Mouse (Mus musculus): ENCODE results near the gene Npr2. TPM values are rescaled to one million over a fixed set of nuclear protein-coding genes. Genes with fewer than 3 reads are reported as not detected.

The Npr2 gene
- polyA plus RNA-seq (2014; fragmentation: Illumina TruSeq; extraction: RNeasy Lipid Tissue Mini Kit (QIAGEN cat#74804); ENCODE audit: insufficient read depth, low read depth, low replicate concordance), result 36.3 TPM

DNA sequence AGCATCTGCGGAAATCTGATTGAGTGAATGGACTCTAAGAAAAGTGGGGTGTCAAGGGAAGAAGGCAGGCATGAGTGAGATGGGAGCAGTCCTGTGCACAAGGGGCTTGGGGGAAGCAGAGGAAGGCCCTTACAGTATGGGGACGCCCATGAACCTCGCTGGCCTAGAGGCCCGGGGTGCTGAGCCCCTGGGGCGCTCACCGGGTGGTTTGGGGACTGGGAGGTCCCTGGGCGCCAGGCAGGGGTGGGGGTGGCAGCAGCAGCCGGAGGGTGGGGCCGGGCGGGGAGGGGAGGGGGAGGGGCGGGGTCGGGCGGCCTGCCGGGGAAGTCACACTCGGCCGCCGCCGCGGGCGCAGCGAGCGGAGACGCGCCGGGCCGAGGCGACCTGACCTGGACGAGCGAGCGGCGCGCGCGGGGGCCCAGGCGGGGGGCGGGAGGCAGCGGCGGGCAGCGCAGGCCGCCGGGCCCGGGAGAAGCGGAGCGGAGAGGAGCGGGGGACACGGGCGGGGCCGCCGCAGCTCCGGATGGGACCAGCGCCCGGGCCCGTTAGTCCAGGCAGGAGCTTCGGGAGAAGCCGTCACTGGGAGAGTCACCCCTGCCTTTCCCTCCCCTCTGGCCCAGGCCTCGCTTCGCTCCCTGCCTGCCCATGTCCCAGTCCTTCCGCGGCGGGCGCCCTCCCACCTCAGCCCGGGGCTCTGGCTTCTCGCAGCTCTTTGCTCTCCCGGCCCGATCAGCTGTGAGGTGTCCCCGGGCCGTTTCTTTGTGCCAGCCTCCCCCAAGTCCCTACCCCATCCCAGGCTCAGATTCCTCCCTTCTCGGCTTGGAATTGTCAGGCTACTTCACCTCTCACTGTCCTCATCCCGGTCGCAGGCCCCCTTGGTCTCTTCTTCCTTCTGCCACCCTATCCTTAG, at the start of gene Npr2:
Npr2 (plus strand) TSS at position 890 of the 910 bp plus-strand sequence.

DNA sequence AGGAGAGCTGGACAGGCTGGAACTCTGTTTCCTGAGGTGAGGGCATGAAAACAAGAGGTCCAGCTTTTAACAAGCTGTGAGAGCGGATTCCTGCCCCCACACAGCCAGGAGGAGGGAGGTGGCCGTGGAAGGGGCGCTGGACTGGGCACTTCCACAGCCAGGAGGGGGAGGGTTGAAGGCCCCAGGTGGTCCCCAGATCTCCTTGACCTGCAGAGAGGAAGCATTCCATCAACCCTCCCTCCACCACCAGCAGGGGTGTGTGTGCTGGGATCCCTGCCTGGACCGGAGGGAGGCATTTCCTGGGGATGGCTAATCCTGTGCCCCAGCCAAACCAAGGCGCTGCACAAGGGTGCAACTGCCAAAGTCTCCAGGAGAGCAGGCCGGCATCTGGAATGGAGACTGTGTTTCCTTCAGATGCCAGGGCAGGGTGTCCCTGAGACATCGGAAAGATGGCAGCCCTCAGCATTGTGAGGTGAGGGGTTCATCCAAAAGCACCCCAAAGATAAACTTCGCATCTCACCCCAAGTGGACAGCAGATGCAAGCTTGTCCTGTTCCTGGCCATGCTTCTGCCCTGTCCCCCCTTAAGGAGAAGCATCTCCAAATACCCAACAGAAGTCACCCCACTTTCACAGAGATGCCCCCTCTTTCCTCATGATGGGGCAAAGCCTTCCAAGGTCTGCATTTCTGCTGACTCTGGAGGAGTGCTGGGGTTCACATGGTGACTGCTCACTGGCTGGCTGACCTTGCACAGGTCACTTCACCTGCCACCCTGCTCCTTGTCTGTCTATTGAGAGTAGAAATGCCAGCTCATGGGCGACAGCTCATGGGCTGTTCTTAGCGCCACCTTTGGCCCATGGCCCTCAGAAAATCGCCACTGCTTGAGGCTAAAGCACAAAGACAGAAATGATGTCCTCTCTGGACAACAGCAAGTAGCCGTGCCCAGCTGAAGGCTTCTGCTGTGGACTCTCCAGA, 47.0 kb upstream of the Npr2 start, which contains the start of gene Msmp:
Msmp (minus strand) TSS at position 51 of the 973 bp plus-strand sequence.

DNA sequence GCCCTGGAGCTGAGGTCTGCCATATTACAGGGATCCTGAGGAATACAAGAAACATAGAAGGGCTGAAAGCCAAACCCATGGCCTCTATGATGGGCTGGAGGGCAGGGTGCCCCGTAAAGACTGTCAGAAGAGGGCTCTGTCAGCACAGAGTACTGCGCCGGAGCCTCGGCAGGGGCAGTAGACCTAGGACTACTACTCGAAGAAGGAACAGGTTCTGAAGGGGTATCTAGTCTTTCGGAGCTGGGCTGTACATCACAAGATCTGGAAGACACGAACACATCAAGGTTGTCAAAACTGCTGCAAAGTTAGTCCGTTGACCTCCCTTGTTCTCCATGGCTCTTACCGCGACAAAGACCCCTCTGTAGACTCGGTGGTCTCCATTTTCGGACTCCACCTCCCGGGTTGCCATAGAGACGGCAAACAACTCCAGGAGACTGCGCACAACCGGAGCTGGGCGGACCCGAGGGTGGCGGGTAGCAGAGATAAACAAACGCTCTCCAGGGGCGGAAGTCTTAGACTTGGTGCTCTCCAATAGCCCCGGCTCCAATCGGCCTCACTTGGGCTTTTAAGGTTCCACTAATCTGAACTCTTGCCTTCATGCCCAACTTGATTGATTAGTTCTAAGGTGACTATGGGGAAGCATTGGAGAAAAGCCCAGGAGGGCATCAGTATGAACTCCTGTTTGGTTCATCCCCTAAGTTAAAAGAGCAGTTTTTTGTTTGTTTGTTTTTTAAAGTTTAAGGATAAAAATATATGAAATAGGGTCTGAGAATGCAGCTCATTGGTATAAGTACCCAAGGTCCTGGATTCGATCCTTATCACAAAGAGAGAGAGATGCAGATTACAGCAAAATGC, 21.7 kb downstream of the Npr2 start, which contains the start of gene Spag8:
Spag8 (minus strand) TSS at position 434 of the 855 bp plus-strand sequence.

DNA sequence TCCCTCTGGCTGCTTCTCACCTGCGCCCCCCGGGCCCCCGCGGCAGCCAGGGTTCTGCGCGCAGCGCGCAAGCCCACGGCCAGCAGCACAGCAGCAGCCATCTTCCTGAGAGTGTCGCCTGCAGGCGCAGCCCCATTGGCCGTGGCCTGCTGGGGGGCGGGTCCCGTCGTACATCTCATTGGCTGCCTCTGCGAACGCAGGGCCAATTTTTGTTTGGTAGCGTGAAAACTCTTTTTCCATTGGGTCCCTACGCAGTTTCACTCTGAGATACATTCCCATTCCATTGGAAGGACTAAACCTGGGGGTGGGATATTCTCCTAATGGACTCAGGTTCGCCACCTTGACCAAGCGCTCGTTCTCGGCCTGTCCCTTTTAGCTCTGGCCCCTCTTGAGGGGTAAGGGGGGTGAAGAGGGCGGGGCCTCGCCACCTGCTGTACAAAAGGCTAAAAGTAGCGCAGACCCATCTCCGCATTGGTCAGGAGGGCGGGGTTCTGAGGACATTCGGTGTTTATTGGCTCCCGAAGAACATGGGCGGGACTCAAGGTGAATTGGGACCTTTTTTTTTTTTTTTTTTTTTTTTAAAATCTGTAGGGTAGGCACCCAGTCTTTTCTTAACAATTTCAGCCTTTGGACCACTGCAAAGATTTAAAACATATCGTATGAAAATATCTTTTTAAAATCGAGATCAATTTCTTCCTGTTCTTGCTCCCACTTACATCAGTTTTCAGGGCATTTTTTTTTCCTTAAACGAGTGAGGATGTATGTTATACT, 24.8 kb downstream of the Npr2 start, which contains the start of gene Hint2:
Hint2 (minus strand) TSS at position 128 of the 771 bp plus-strand sequence.

DNA sequence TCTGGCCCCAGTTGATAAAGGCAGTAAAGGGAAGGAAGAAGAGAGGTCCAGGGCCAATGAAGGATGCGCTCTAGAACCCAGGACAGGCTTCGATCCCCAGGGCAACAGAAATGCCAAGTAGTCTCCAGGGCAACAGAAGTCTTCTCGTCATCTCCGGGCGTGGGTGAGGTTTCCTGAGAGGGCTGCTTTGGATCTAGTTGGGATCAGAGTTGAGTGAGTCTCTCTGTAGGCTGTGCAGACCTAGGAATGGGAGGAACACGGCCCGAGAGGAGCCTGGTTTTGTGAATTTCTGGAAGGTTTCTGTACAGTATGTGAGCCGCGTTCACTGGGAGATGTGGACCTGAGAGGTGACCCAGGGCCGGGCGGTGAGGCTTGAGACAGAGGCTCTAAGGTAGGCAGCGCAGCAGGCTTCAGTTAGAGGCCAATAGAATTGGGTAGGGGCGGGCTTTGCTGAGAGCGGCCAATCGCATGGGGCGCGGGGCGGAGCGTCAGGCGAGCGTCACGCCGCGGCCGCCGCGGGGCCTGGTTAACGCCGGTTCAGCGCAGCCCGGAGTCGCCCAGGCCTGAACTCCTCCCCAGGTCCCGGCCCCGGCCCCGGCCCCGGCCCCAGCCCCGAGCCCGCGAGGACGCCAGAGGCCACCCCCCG, 37.2 kb downstream of the Npr2 start, which contains the start of the genes Tmem8b and Fam221b:
Tmem8b (plus strand) TSS at position 190 of the 646 bp plus-strand sequence.
Fam221b (minus strand) TSS at position 364 of the 646 bp plus-strand sequence.

DNA sequence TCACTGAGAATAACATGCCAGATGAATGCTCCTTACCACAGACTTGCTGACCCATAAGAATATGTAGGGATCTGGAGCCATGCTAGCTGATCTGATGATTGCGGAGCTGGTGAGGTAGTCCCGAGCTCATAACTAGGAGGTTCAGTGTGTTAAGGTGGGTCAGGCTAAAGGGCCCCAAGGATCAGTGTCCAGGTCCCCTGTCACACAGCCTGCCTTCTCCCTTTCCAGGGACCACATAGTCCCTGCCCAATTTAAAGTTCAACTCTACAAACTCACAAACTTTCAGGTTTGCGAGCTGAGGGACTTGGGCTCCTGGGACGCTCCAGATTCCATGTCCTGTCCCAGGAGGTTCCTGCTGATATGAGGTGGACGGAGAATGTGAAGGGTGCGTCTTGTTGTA, 69.0 kb downstream of the Npr2 start, which contains the start of gene Olfr70:
Olfr70 (minus strand) TSS at position 101 of the 400 bp plus-strand sequence.

Other genes starting within 250 kb of the Npr2 start
- 27.1 TPM for gene Rusc2, start 250.0 kb upstream of the Npr2 start, polyA plus RNA-seq (2014; fragmentation: Illumina TruSeq; extraction: RNeasy Lipid Tissue Mini Kit (QIAGEN cat#74804); ENCODE audit: insufficient read depth, low read depth, low replicate concordance)
- 7.8 TPM for gene Fam166b, start 202.8 kb upstream of the Npr2 start, polyA plus RNA-seq (2014; fragmentation: Illumina TruSeq; extraction: RNeasy Lipid Tissue Mini Kit (QIAGEN cat#74804); ENCODE audit: insufficient read depth, low read depth, low replicate concordance)
- gene Tesk1, start 190.0 kb upstream of the Npr2 start, polyA plus RNA-seq (2014; fragmentation: Illumina TruSeq; extraction: RNeasy Lipid Tissue Mini Kit (QIAGEN cat#74804); ENCODE audit: insufficient read depth, low read depth, low replicate concordance), result 23.0 TPM
- 11.9 TPM for gene Cd72, start 177.3 kb upstream of the Npr2 start, polyA plus RNA-seq (2014; fragmentation: Illumina TruSeq; extraction: RNeasy Lipid Tissue Mini Kit (QIAGEN cat#74804); ENCODE audit: insufficient read depth, low read depth, low replicate concordance)
- gene Sit1, start 148.2 kb upstream of the Npr2 start, polyA plus RNA-seq (2014; fragmentation: Illumina TruSeq; extraction: RNeasy Lipid Tissue Mini Kit (QIAGEN cat#74804); ENCODE audit: insufficient read depth, low read depth, low replicate concordance), result 1.3 TPM
- gene Ccdc107, start 139.0 kb upstream of the Npr2 start, polyA plus RNA-seq (2014; fragmentation: Illumina TruSeq; extraction: RNeasy Lipid Tissue Mini Kit (QIAGEN cat#74804); ENCODE audit: insufficient read depth, low read depth, low replicate concordance), result 80.3 TPM
- gene Arhgef39, start 132.2 kb upstream of the Npr2 start, polyA plus RNA-seq (2014; fragmentation: Illumina TruSeq; extraction: RNeasy Lipid Tissue Mini Kit (QIAGEN cat#74804); ENCODE audit: insufficient read depth, low read depth, low replicate concordance), result 2.2 TPM
- gene Car9, start 125.0 kb upstream of the Npr2 start, polyA plus RNA-seq (2014; fragmentation: Illumina TruSeq; extraction: RNeasy Lipid Tissue Mini Kit (QIAGEN cat#74804); ENCODE audit: insufficient read depth, low read depth, low replicate concordance), result 0.59 TPM
- 156 TPM for gene Tpm2, start 108.2 kb upstream of the Npr2 start, polyA plus RNA-seq (2014; fragmentation: Illumina TruSeq; extraction: RNeasy Lipid Tissue Mini Kit (QIAGEN cat#74804); ENCODE audit: insufficient read depth, low read depth, low replicate concordance)
- 49.2 TPM for gene Creb3, start 69.6 kb upstream of the Npr2 start, polyA plus RNA-seq (2014; fragmentation: Illumina TruSeq; extraction: RNeasy Lipid Tissue Mini Kit (QIAGEN cat#74804); ENCODE audit: insufficient read depth, low read depth, low replicate concordance)
- 47.0 TPM for gene Tln1, start 69.2 kb upstream of the Npr2 start, polyA plus RNA-seq (2014; fragmentation: Illumina TruSeq; extraction: RNeasy Lipid Tissue Mini Kit (QIAGEN cat#74804); ENCODE audit: insufficient read depth, low read depth, low replicate concordance)
- gene Rgp1, start 53.2 kb upstream of the Npr2 start, polyA plus RNA-seq (2014; fragmentation: Illumina TruSeq; extraction: RNeasy Lipid Tissue Mini Kit (QIAGEN cat#74804); ENCODE audit: insufficient read depth, low read depth, low replicate concordance), result 8.9 TPM
- gene Gba2, start 53.1 kb upstream of the Npr2 start, polyA plus RNA-seq (2014; fragmentation: Illumina TruSeq; extraction: RNeasy Lipid Tissue Mini Kit (QIAGEN cat#74804); ENCODE audit: insufficient read depth, low read depth, low replicate concordance), result 7.9 TPM
- gene Msmp, start 47.4 kb upstream of the Npr2 start, polyA plus RNA-seq (2014; fragmentation: Illumina TruSeq; extraction: RNeasy Lipid Tissue Mini Kit (QIAGEN cat#74804); ENCODE audit: insufficient read depth, low read depth, low replicate concordance), result not detected
- gene Spag8, start 21.7 kb downstream of the Npr2 start, polyA plus RNA-seq (2014; fragmentation: Illumina TruSeq; extraction: RNeasy Lipid Tissue Mini Kit (QIAGEN cat#74804); ENCODE audit: insufficient read depth, low read depth, low replicate concordance), result 4.8 TPM
- gene Hint2, start 24.5 kb downstream of the Npr2 start, polyA plus RNA-seq (2014; fragmentation: Illumina TruSeq; extraction: RNeasy Lipid Tissue Mini Kit (QIAGEN cat#74804); ENCODE audit: insufficient read depth, low read depth, low replicate concordance), result 96.7 TPM
- 2.8 TPM for gene Tmem8b, start 37.0 kb downstream of the Npr2 start, polyA plus RNA-seq (2014; fragmentation: Illumina TruSeq; extraction: RNeasy Lipid Tissue Mini Kit (QIAGEN cat#74804); ENCODE audit: insufficient read depth, low read depth, low replicate concordance)
- gene Fam221b, start 37.2 kb downstream of the Npr2 start, polyA plus RNA-seq (2014; fragmentation: Illumina TruSeq; extraction: RNeasy Lipid Tissue Mini Kit (QIAGEN cat#74804); ENCODE audit: insufficient read depth, low read depth, low replicate concordance), result 0.08 TPM
- gene Olfr70, start 68.9 kb downstream of the Npr2 start, polyA plus RNA-seq (2014; fragmentation: Illumina TruSeq; extraction: RNeasy Lipid Tissue Mini Kit (QIAGEN cat#74804); ENCODE audit: insufficient read depth, low read depth, low replicate concordance), result not detected
- not detected for gene Olfr71, start 78.3 kb downstream of the Npr2 start, polyA plus RNA-seq (2014; fragmentation: Illumina TruSeq; extraction: RNeasy Lipid Tissue Mini Kit (QIAGEN cat#74804); ENCODE audit: insufficient read depth, low read depth, low replicate concordance)
- 12.3 TPM for gene Hrct1, start 95.3 kb downstream of the Npr2 start, polyA plus RNA-seq (2014; fragmentation: Illumina TruSeq; extraction: RNeasy Lipid Tissue Mini Kit (QIAGEN cat#74804); ENCODE audit: insufficient read depth, low read depth, low replicate concordance)
- gene Spaar, start 98.1 kb downstream of the Npr2 start, polyA plus RNA-seq (2014; fragmentation: Illumina TruSeq; extraction: RNeasy Lipid Tissue Mini Kit (QIAGEN cat#74804); ENCODE audit: insufficient read depth, low read depth, low replicate concordance), result 4.6 TPM
- gene Olfr159, start 139.1 kb downstream of the Npr2 start, polyA plus RNA-seq (2014; fragmentation: Illumina TruSeq; extraction: RNeasy Lipid Tissue Mini Kit (QIAGEN cat#74804); ENCODE audit: insufficient read depth, low read depth, low replicate concordance), result not detected
- not detected for gene Olfr156, start 192.0 kb downstream of the Npr2 start, polyA plus RNA-seq (2014; fragmentation: Illumina TruSeq; extraction: RNeasy Lipid Tissue Mini Kit (QIAGEN cat#74804); ENCODE audit: insufficient read depth, low read depth, low replicate concordance)
- not detected for gene Olfr157, start 208.3 kb downstream of the Npr2 start, polyA plus RNA-seq (2014; fragmentation: Illumina TruSeq; extraction: RNeasy Lipid Tissue Mini Kit (QIAGEN cat#74804); ENCODE audit: insufficient read depth, low read depth, low replicate concordance)
- gene Olfr155, start 219.6 kb downstream of the Npr2 start, polyA plus RNA-seq (2014; fragmentation: Illumina TruSeq; extraction: RNeasy Lipid Tissue Mini Kit (QIAGEN cat#74804); ENCODE audit: insufficient read depth, low read depth, low replicate concordance), result not detected
- 20.6 TPM for gene Reck, start 243.6 kb downstream of the Npr2 start, polyA plus RNA-seq (2014; fragmentation: Illumina TruSeq; extraction: RNeasy Lipid Tissue Mini Kit (QIAGEN cat#74804); ENCODE audit: insufficient read depth, low read depth, low replicate concordance)